ENCODE assay signal across 16 mouse cellular contexts in the genomic region with DNA sequence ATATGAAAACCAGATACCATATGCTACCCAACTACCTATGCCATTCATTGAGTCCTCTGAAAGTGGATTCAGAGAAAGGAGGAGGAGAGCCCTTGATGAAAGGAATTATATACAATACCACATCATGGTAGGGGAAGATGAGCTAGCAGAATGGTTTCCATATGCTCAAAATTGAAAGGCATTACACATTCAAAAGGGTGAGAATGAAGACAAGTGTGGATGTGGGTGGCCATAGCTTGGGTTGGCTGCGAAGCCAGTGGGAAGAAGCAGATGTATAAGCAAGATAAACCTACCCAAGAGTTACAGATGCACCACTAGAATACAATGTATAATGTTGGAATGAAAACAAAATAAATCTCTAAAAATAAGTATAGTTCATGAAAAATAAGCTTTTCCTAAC.
"Had no signal": no experiment of that assay in that cellular context is flagged by ENCODE, and none has a peak within 500 bp of the region (broad histone marks: within the 10 kb centered on the region; RNA-seq: fewer than 3 reads in every experiment).

No protein-coding gene starts in this region.

- H3K4me1 ChIP-seq: limb, embryonic 10.5 days; liver, embryonic 15.5 days; megakaryocyte, embryonic 14.5 days; midbrain, embryonic 15.5 days; neural tube, embryonic 12.5 days had no signal

- DNase-seq: kidney, adult 8-10 months; kidney, postnatal 25 days; lung, embryonic 14.5 days; lung, postnatal 10 days; lung, postnatal 4 days; thymus, adult 18-20 months; thymus, postnatal 25 days had no signal

- H3K27me3 ChIP-seq: liver, embryonic 15.5 days; megakaryocyte, embryonic 14.5 days; midbrain, embryonic 15.5 days; neural tube, embryonic 12.5 days had no signal

- H3K9me3 ChIP-seq: limb, embryonic 10.5 days; liver, embryonic 15.5 days; megakaryocyte, embryonic 14.5 days; midbrain, embryonic 15.5 days; neural tube, embryonic 12.5 days had no signal

- H3K27ac ChIP-seq: limb, embryonic 10.5 days; liver, embryonic 15.5 days; midbrain, embryonic 15.5 days; neural tube, embryonic 12.5 days had no signal

- H3K36me3 ChIP-seq: limb, embryonic 10.5 days; liver, embryonic 15.5 days; midbrain, embryonic 15.5 days; neural tube, embryonic 12.5 days had no signal

- H3K4me3 ChIP-seq: left cerebral cortex, adult 2 months; limb, embryonic 10.5 days; liver, embryonic 15.5 days; megakaryocyte, embryonic 14.5 days; midbrain, embryonic 15.5 days; neural tube, embryonic 12.5 days had no signal

- ATAC-seq: hindbrain, embryonic 16.5 days; inflammation-experienced regulatory T-cells, adult 6 months; intestine, postnatal 0 days; midbrain, embryonic 15.5 days had no signal
